In genomic region chr11:80154501-80154900, GRCm38 (mm10) we compare ENCODE assay signal across 9 mouse cellular contexts. TPM values are rescaled to one million over a fixed set of nuclear protein-coding genes. Genes with fewer than 3 reads are reported as not detected.
DNase-seq lines count a peak whose midpoint lies in the region; ATAC-seq and TF ChIP-seq lines count a peak whose summit lies in the region.
"Had no signal": no experiment of that assay in that cellular context is flagged by ENCODE, and none has a peak within 500 bp of the region (broad histone marks: within the 10 kb centered on the region; RNA-seq: fewer than 3 reads in every experiment).

No protein-coding gene starts in this region.

- no peak for DNase-seq in kidney, adult 2 months
- DNase-seq in kidney, adult 11 months = no peak
- no peak for DNase-seq in hindbrain, embryonic 11.5 days (ENCODE audit: low spot score)
- DNase-seq in midbrain, embryonic 10.5 days (ENCODE audit: low spot score) = no peak
- no peak for DNase-seq in cerebellum, adult 11-12 months
- DNase-seq in right cerebral cortex, adult 2 months (ENCODE audit: low spot score in 2 of 2) = no peak
- DNase-seq in spleen, adult 18-20 months = no peak

- no peak for TF ChIP-seq CTCF in kidney, adult 2 months (conservative IDR thresholded peaks at IDR 0.05; ENCODE audit: insufficient read depth, insufficient read length, low read depth, low read length)

- H3K4me2 ChIP-seq in hindbrain, embryonic 11.5 days (replicated peaks; ENCODE audit: low read depth, low read length) = peak overlapping the region; percentile 60

- 31% methylated on average over 25 of the region's 25 CpGs for WGBS in kidney, adult 2 months
- WGBS in hindbrain, embryonic 11.5 days = 23% methylated on average over 25 of the region's 25 CpGs
- WGBS in midbrain, embryonic 10.5 days = 23% methylated on average over 25 of the region's 25 CpGs

- no peak for TF ChIP-seq POLR2A in kidney, adult 2 months (IDR thresholded peaks at IDR 0.05; ENCODE audit: low read depth, low read length)

- H3K4me1 ChIP-seq in kidney, adult 2 months (ENCODE audit: control insufficient read depth, insufficient read depth, low read length) = peaks cover 6% of the 10 kb centered on the region; the same call in 1 of the 2 replicates
- no peaks in the 10 kb centered on the region for H3K4me1 ChIP-seq in brown adipose tissue, adult 24 weeks (ENCODE audit: control insufficient read depth, insufficient read depth, insufficient read length, low read length)
- H3K4me1 ChIP-seq in hindbrain, embryonic 11.5 days (replicated peaks; ENCODE audit: control insufficient read depth, insufficient read depth, low read length) = no peaks in the 10 kb centered on the region
- H3K4me1 ChIP-seq in midbrain, embryonic 10.5 days = peaks cover 12% of the 10 kb centered on the region

- H3K9ac ChIP-seq in hindbrain, embryonic 11.5 days (ENCODE audit: low read depth, low read length) = no peak overlapping the region

- H3K9me3 ChIP-seq in hindbrain, embryonic 11.5 days (ENCODE audit: control insufficient read depth, low read length) = no peaks in the 10 kb centered on the region
- H3K9me3 ChIP-seq in midbrain, embryonic 10.5 days (replicated peaks) = no peaks in the 10 kb centered on the region

- H3K27ac ChIP-seq in kidney, adult 2 months (ENCODE audit: insufficient read depth, low read depth, low read length) = peak overlapping the region; percentile 81
- peak overlapping the region; percentile 88 for H3K27ac ChIP-seq in brown adipose tissue, adult 24 weeks (replicated peaks; ENCODE audit: low read depth, low read length)
- H3K27ac ChIP-seq in hindbrain, embryonic 11.5 days (ENCODE audit: low read depth, low read length) = no peak overlapping the region
- H3K27ac ChIP-seq in midbrain, embryonic 10.5 days (replicated peaks) = peak overlapping the region; percentile 25; the same call in 1 of the 2 replicates

- no peaks in the 10 kb centered on the region; the same call in 1 of the 2 replicates for H3K36me3 ChIP-seq in kidney, adult 2 months (ENCODE audit: control insufficient read depth, insufficient read depth, low read length)
- no peaks in the 10 kb centered on the region for H3K36me3 ChIP-seq in hindbrain, embryonic 11.5 days (ENCODE audit: control insufficient read depth, insufficient read depth, low read length)
- no peaks in the 10 kb centered on the region for H3K36me3 ChIP-seq in midbrain, embryonic 10.5 days

- ATAC-seq in hindbrain, embryonic 11.5 days (ENCODE audit: low FRiP score) = no peak

- H3K27me3 ChIP-seq in kidney, adult 2 months (replicated peaks; ENCODE audit: control insufficient read depth, insufficient read depth, low read length) = no peaks in the 10 kb centered on the region
- peaks cover 26% of the 10 kb centered on the region for H3K27me3 ChIP-seq in hindbrain, embryonic 11.5 days (ENCODE audit: control insufficient read depth, insufficient read depth, low read length)
- H3K27me3 ChIP-seq in midbrain, embryonic 10.5 days (ENCODE audit: low read depth, poor library complexity, severe bottlenecking) = peaks cover 65% of the 10 kb centered on the region

- peak overlapping the region; percentile 83 for H3K4me3 ChIP-seq in kidney, adult 2 months (ENCODE audit: insufficient read depth, low read depth, low read length)
- H3K4me3 ChIP-seq in brown adipose tissue, adult 24 weeks (ENCODE audit: insufficient read depth, low read depth, low read length) = peak overlapping the region; percentile 81
- H3K4me3 ChIP-seq in hindbrain, embryonic 11.5 days (ENCODE audit: low read depth, low read length) = peak overlapping the region; percentile 46
- peak overlapping the region; percentile 65 for H3K4me3 ChIP-seq in midbrain, embryonic 10.5 days
- H3K4me3 ChIP-seq: myocyte had no signal

RNA-seq across cellular contexts. Expression of gene Adap2, which starts 0.6 kb away (rescaled TPM):
- 25.9 and 26.8 TPM in 2 replicates for polyA plus RNA-seq in kidney, adult 2 months (2012; rRNA removed)
- polyA plus RNA-seq in brown adipose tissue, adult 24 weeks (2012; ENCODE audit: insufficient read depth, insufficient read length, missing spikeins) = 2.9 and 5.8 TPM in 2 replicates
- 1.1 and 1.4 TPM in 2 replicates for polyA plus RNA-seq in hindbrain, embryonic 11.5 days (2014; fragmentation: Nextera tagmentation; extraction: Ambion mirVana)
- polyA plus RNA-seq in midbrain, embryonic 10.5 days (2016; fragmentation: Nextera tagmentation; extraction: Ambion mirVana) = 0.77 and 1.9 TPM in 2 replicates

RNA-seq across cellular contexts. Expression of gene Tefm, which starts 12.5 kb away (rescaled TPM):
- 10.2 and 12.3 TPM in 2 replicates for polyA plus RNA-seq in kidney, adult 2 months (2012; rRNA removed)
- polyA plus RNA-seq in brown adipose tissue, adult 24 weeks (2012; ENCODE audit: insufficient read depth, insufficient read length, missing spikeins) = 35.2 and 39.9 TPM in 2 replicates
- 29.4 and 34.6 TPM in 2 replicates for polyA plus RNA-seq in hindbrain, embryonic 11.5 days (2014; fragmentation: Nextera tagmentation; extraction: Ambion mirVana)
- 39.8 and 40.7 TPM in 2 replicates for polyA plus RNA-seq in midbrain, embryonic 10.5 days (2016; fragmentation: Nextera tagmentation; extraction: Ambion mirVana)

RNA-seq across cellular contexts. Expression of gene Rnf135, which starts 29.1 kb away (rescaled TPM):
- 7.0 and 7.6 TPM in 2 replicates for polyA plus RNA-seq in kidney, adult 2 months (2012; rRNA removed)
- polyA plus RNA-seq in brown adipose tissue, adult 24 weeks (2012; ENCODE audit: insufficient read depth, insufficient read length, missing spikeins) = 4.2 and 4.3 TPM in 2 replicates
- 3.3 and 3.8 TPM in 2 replicates for polyA plus RNA-seq in hindbrain, embryonic 11.5 days (2014; fragmentation: Nextera tagmentation; extraction: Ambion mirVana)
- 3.8 and 5.0 TPM in 2 replicates for polyA plus RNA-seq in midbrain, embryonic 10.5 days (2016; fragmentation: Nextera tagmentation; extraction: Ambion mirVana)

RNA-seq across cellular contexts. Expression of gene Rhot1, which starts 54.3 kb away (rescaled TPM):
- 13.7 and 18.3 TPM in 2 replicates for polyA plus RNA-seq in kidney, adult 2 months (2012; rRNA removed)
- 40.7 and 54.8 TPM in 2 replicates for polyA plus RNA-seq in brown adipose tissue, adult 24 weeks (2012; ENCODE audit: insufficient read depth, insufficient read length, missing spikeins)
- polyA plus RNA-seq in hindbrain, embryonic 11.5 days (2014; fragmentation: Nextera tagmentation; extraction: Ambion mirVana) = 73.8 and 74.9 TPM in 2 replicates
- 56.2 and 56.9 TPM in 2 replicates for polyA plus RNA-seq in midbrain, embryonic 10.5 days (2016; fragmentation: Nextera tagmentation; extraction: Ambion mirVana)
